26 mouse cellular contexts compared by ENCODE assay signal in genomic region chr12:7587501-7587900, GRCm38 (mm10).
"Had no signal": no experiment of that assay in that cellular context is flagged by ENCODE, and none has a peak within 500 bp of the region (broad histone marks: within the 10 kb centered on the region; RNA-seq: fewer than 3 reads in every experiment).

No protein-coding gene starts in this region.

- H3K9me3 ChIP-seq: heart, embryonic 13.5 days; heart, embryonic 15.5 days; hindbrain, embryonic 13.5 days; hindbrain, embryonic 15.5 days; kidney, embryonic 15.5 days; limb, embryonic 12.5 days; limb, embryonic 15.5 days; liver, embryonic 12.5 days had no signal

- H3K27me3 ChIP-seq: heart, embryonic 13.5 days; heart, embryonic 15.5 days; hindbrain, embryonic 13.5 days; hindbrain, embryonic 15.5 days; kidney, embryonic 15.5 days; limb, embryonic 12.5 days; limb, embryonic 15.5 days; liver, embryonic 12.5 days had no signal

- H3K9ac ChIP-seq: heart, embryonic 13.5 days; heart, embryonic 15.5 days; hindbrain, embryonic 13.5 days; hindbrain, embryonic 15.5 days; kidney, embryonic 15.5 days; limb, embryonic 12.5 days; limb, embryonic 15.5 days; liver, embryonic 12.5 days; liver, embryonic 14.5 days had no signal

- H3K4me1 ChIP-seq: heart, embryonic 13.5 days; heart, embryonic 15.5 days; hindbrain, embryonic 13.5 days; hindbrain, embryonic 15.5 days; kidney, embryonic 15.5 days; limb, embryonic 12.5 days; limb, embryonic 15.5 days; liver, embryonic 12.5 days had no signal

- H3K4me2 ChIP-seq: heart, embryonic 11.5 days; heart, embryonic 13.5 days; heart, embryonic 15.5 days; hindbrain, embryonic 13.5 days; hindbrain, embryonic 15.5 days; kidney, embryonic 15.5 days; limb, embryonic 12.5 days; limb, embryonic 15.5 days; liver, embryonic 12.5 days had no signal

- ATAC-seq: hindbrain, postnatal 0 days; intestine, embryonic 16.5 days; liver, embryonic 12.5 days had no signal

- H3K4me3 ChIP-seq: heart, adult 2 months; heart, embryonic 13.5 days; heart, embryonic 15.5 days; hindbrain, embryonic 13.5 days; hindbrain, embryonic 15.5 days; kidney, embryonic 15.5 days; limb, embryonic 12.5 days; limb, embryonic 15.5 days; liver, embryonic 12.5 days had no signal

- H3K27ac ChIP-seq: heart, adult 2 months; heart, embryonic 13.5 days; heart, embryonic 15.5 days; hindbrain, embryonic 13.5 days; hindbrain, embryonic 15.5 days; hindbrain, postnatal 0 days; kidney, embryonic 15.5 days; kidney, postnatal 0 days; limb, embryonic 12.5 days; limb, embryonic 15.5 days; liver, embryonic 12.5 days; liver, embryonic 14.5 days had no signal

- H3K36me3 ChIP-seq: heart, embryonic 13.5 days; heart, embryonic 15.5 days; hindbrain, embryonic 13.5 days; hindbrain, embryonic 15.5 days; kidney, embryonic 15.5 days; limb, embryonic 12.5 days; limb, embryonic 15.5 days; liver, embryonic 12.5 days had no signal

- DNase-seq: gastrocnemius, postnatal 14 days; gastrocnemius, postnatal 36 days; heart, adult 11 months; heart, adult 2 months; heart, postnatal 14 days; heart, postnatal 36 days; kidney, adult 11 months; kidney, adult 2 months; kidney, adult 9 months; kidney, postnatal 14 days; kidney, postnatal 36 days; layer of hippocampus, adult 9-11 months; layer of hippocampus, postnatal 36 days had no signal
